Mouse (Mus musculus) cortical plate, adult 2 months (tissue): ENCODE results near the gene Plekha4.

Experiments
- CTCF ChIP-seq: fragments of 200-500 bp; IDR thresholded peaks from 2 replicates; pipeline ENCODE4 v1.5.1; 2011; ENCODE audit warnings: mild to moderate bottlenecking, control low read depth, low read length; ENCODE audit not compliant: insufficient read depth; ENCODE audit errors: extremely low read depth
- POLR2A ChIP-seq: fragments of 200-500 bp; IDR thresholded peaks from 2 replicates; pipeline ENCODE4 v1.6.1; 2011; ENCODE audit warnings: mild to moderate bottlenecking, low read length, control low read depth; ENCODE audit not compliant: insufficient read depth; ENCODE audit errors: extremely low read depth

GRCm38 (mm10) chr7:45539095-45539494 is 13.0 kb downstream of the Plekha4 start:
- no peak for TF ChIP-seq CTCF
- TF ChIP-seq POLR2A, result no peak
